Mouse (Mus musculus) cerebellum, postnatal 4 days (tissue): ENCODE data around the gene Vps4a.
A peak's percentile ranks its signal among the peaks of the same experiment; 100 is the strongest.

ENCODE experiments used
- DNase-seq, 2 experiments: peaks; one replicate each; pipeline ENCODE4 v3.0.0; 2022; ENCODE audit warnings: low spot score in 2 of 2, mixed read lengths in 1 of 2

The Vps4a gene

GRCm38 (mm10) chr8:107048061-107048941 is 17.3 kb downstream of the Vps4a start, which contains the start of gene Pdf:
TSS of gene Pdf (minus strand) at chr8:107048614.
- DNase-seq: peak; percentile 59 to 77

DNA sequence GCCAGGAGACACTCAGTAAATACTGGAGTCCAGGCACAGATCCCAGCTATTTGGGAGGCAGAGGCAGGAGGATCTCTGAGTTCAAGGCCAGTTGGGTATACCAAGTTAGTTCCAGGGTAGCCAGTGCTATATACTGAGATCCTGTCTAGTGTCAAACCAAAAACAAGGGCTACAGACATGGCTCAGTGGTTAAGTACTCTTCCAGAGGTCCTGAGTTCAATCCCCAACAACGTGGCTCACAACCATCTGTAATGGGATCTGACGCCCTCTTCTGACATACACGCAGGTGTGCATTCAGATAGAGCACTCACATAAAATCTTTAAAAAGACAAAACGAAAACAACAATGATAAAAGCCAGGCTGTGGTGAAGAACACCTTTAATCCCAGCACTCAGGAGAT is 18.5 kb downstream of the Vps4a start:
- DNase-seq: no peak

- DNase-seq: no peak
Observed at GRCm38 (mm10) chr8:107052046-107052445, 21.0 kb downstream of the Vps4a start.

GRCm38 (mm10) chr8:107056076-107056972 is 25.3 kb downstream of the Vps4a start, which contains the start of the genes Cog8 and Nip7:
TSS of gene Cog8 (minus strand) at chr8:107056689.
TSS of gene Nip7 (plus strand) at chr8:107056877.
- peak; percentile 81 to 93 for DNase-seq

DNA sequence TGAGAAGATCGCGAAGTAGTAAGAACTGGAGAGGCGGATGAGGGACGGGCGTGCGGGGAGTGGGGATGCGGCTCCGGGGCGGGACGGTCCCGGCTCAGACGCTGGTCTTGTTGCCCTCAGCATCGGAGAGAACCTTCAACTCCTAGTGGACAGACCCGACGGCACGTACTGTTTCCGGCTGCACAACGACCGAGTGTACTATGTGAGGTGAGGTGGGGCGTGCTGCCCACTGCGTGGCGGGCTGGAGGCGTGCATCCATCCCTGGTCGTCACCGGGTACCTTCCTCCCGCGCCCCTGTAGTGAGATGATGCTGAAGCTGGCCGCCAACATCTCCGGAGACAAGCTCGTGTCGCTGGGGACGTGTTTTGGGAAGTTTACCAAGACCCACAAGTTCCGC is 25.9 kb downstream of the Vps4a start:
- no peak for DNase-seq

DNA sequence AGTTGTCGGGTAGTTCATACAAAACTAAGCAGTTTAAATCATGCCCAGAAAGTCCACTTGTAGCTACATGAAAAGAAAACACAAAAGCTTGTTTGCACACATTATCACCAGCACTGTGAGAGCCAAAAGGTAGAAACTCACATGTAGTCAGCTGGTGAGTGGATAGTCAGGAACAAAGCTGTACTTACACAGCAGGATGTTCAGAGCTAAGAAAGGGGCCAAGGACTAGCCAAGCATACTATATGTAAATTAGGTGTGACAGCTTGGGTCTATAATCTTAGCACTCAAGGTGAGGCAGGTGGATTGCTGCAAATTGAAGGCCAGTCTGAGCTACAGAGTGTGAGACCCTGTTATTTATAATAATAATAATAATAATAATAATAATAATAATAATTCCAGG is 31.6 kb downstream of the Vps4a start:
- no peak for DNase-seq

- DNase-seq: no peak
Observed at GRCm38 (mm10) chr8:107065511-107066496, 34.8 kb downstream of the Vps4a start, which contains the start of gene Tmed6. TSS of gene Tmed6 (minus strand) at chr8:107065644.

DNA sequence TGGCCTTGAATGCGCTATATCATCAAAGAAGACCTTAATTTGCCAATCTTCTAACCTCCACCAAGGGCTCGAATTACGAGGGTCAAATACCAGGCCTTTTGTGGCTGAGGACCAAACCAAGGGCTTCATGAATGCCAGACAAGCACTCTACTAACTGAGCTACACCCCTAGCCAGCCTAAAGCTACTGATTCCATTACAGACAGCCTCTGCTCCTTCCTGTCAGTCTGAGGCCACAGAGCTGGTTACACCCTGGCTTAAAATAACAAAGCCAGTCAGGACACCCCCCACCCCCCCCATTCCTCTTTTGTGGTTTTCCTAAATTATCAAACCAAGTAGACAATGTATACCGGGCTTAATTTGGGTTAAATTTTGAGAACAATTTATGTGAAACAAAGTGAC is 42.7 kb downstream of the Vps4a start:
- no peak for DNase-seq

DNA sequence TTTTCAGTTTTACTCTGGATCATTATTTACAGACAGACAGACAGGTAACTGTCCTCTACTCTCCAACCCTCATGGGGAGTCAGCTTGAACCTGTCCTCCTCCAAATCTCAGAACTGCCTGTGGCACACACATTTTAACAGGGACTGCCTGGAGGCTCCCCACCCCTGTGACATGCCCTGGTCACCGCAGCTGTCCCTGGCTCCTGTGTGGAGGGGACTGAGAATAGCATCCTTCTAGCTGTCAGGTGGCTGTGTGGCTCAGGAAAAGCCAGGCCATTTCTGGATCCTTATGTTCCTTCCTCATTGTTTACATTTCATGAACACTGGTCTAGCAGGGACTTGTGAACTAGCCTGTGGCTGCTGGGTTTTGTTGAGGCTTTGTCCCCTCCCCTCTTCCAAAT is 43.1 kb downstream of the Vps4a start:
- DNase-seq: no peak

- DNase-seq: no peak
Observed at GRCm38 (mm10) chr8:107076239-107076888, 45.3 kb downstream of the Vps4a start.

GRCm38 (mm10) chr8:107085358-107085757 is 54.3 kb downstream of the Vps4a start:
- DNase-seq: no peak

- no peak for DNase-seq
Observed at GRCm38 (mm10) chr8:107086018-107086417, 55.0 kb downstream of the Vps4a start.

DNA sequence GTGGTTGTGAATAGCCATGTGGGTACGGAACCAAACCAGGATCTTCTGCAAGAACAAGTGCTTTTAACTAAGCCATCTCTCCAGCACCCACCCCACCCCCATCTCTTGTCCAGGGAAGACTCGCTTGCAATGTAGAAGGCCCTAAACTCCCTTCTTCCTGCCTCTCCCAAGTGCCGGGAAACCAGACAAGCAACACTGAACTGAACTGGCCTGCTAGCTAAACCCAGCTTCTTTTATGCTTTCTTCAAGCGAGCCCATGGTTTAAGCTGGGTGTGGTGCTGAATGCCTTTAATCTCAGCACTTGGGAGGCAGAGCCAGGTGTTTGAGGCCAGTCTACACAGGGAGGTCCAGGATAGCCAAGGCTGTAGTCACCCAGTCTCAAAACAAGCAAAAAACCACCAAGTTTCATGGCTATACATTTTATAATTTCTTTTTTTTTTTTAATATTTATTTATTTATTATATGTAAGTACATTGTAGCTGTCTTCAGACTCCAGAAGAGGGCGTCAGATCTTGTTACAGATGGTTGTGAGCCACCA is 57.6 kb downstream of the Vps4a start:
- DNase-seq: no peak

DNA sequence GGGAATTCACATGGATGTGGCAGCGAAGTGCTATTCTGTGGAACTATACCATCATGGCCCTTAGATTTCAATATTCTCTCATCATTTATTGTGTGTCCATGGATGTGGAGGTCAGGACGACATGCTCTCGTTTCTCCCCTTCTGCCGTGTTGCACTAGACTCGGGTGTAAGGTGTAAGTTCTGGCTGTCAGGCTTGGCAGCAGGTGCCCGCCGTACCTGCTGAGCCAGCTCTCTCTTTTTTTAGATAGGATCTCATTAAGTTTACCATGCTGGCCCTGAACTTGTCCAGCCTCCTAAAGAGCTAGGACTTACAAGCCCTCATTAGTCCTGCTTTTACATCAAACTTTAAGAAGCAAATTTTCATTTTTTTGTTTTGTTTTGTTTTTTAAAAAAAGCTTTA is 59.5 kb downstream of the Vps4a start:
- DNase-seq: no peak
